Mouse (Mus musculus) CH12.LX (cell line): Measurements from ENCODE around the gene Stard5.

Source experiments
- CHD2 ChIP-seq: IDR thresholded peaks from 2 replicates; pipeline ENCODE4 v1.6.1; 2011; ENCODE audit warnings: low read length, improper control_type of control experiment
- CTCF ChIP-seq, 2 experiments: IDR thresholded peaks in 1 of 2; conservative IDR thresholded peaks in 1 of 2; 2 replicates each; pipeline ENCODE4 v1.5.1; 2011 to 2012; ENCODE audit warnings: low read depth in 2 of 2, low read length in 2 of 2, improper control_type of control experiment in 1 of 2, inconsistent platforms in 1 of 2, mild to moderate bottlenecking in 1 of 2, moderate library complexity in 1 of 2
- EP300 ChIP-seq: IDR thresholded peaks from 2 replicates; pipeline ENCODE4 v1.6.1; 2011; ENCODE audit warnings: low read length, improper control_type of control experiment
- MAFK ChIP-seq: IDR thresholded peaks from 2 replicates; pipeline ENCODE4 v1.6.1; 2011; ENCODE audit warnings: low read length, improper control_type of control experiment; ENCODE audit not compliant: insufficient replicate concordance
- MAZ ChIP-seq: IDR thresholded peaks from 2 replicates; pipeline ENCODE4 v1.6.1; 2012; ENCODE audit warnings: low read depth, mild to moderate bottlenecking, inconsistent platforms, low read length, improper control_type of control experiment, moderate library complexity
- NELFE ChIP-seq: IDR thresholded peaks from 2 replicates; pipeline ENCODE4 v1.6.1; 2011; ENCODE audit warnings: low read depth, low read length, improper control_type of control experiment
- NRF1 ChIP-seq: IDR thresholded peaks from 2 replicates; pipeline ENCODE4 v1.6.1; 2014; ENCODE audit warnings: low read depth, mild to moderate bottlenecking, inconsistent platforms, low read length, improper control_type of control experiment, moderate library complexity
- POLR2A ChIP-seq: IDR thresholded peaks from 2 replicates; pipeline ENCODE4 v1.6.1; 2011; ENCODE audit warnings: low read depth, mild to moderate bottlenecking, improper control_type of control experiment, low read length
- RCOR1 ChIP-seq: conservative IDR thresholded peaks from 2 replicates; pipeline ENCODE4 v1.6.1; 2012; ENCODE audit warnings: low read depth, mild to moderate bottlenecking, inconsistent platforms, low read length, improper control_type of control experiment
- USF1 ChIP-seq: IDR thresholded peaks from 2 replicates; pipeline ENCODE4 v1.6.1; 2014; ENCODE audit warnings: low read depth, mild to moderate bottlenecking, inconsistent platforms, low read length, improper control_type of control experiment
- ZKSCAN1 ChIP-seq: IDR thresholded peaks from 2 replicates; pipeline ENCODE4 v1.6.1; 2012; ENCODE audit warnings: low read depth, inconsistent platforms, low read length, improper control_type of control experiment, borderline replicate concordance
- ZMIZ1 ChIP-seq: IDR thresholded peaks from 2 replicates; pipeline ENCODE4 v1.6.1; 2012; ENCODE audit warnings: low read depth, mild to moderate bottlenecking, inconsistent platforms, low read length, improper control_type of control experiment

- TF ChIP-seq CHD2, result no peak
- TF ChIP-seq ZMIZ1, result no peak
- TF ChIP-seq CTCF (conservative IDR thresholded peaks at IDR 0.05 in 1 of 2, IDR thresholded peaks at IDR 0.05 in 1 of 2; ENCODE audit: low read depth in 2 of 2, low read length in 2 of 2), result peak; percentile 42 to 66; a peak in 3 of 4 replicates
- TF ChIP-seq POLR2A, result no peak
- TF ChIP-seq NRF1, result no peak
- TF ChIP-seq RCOR1, result no peak
- no peak for TF ChIP-seq USF1
- no peak for TF ChIP-seq NELFE
- TF ChIP-seq EP300, result no peak
- no peak for TF ChIP-seq MAZ
- no peak for TF ChIP-seq ZKSCAN1
- TF ChIP-seq MAFK, result no peak
Measured at GRCm38 (mm10) chr7:83615815-83616214, 15.9 kb upstream of the Stard5 start.
